Mouse (Mus musculus): Measurements from ENCODE around the gene Dnajb12.
"Not testable (repeated sequence)": the region's sequence is repeated elsewhere in the genome, so short reads cannot be mapped to it uniquely, and the experiment has no call there.

The Dnajb12 gene

DNA sequence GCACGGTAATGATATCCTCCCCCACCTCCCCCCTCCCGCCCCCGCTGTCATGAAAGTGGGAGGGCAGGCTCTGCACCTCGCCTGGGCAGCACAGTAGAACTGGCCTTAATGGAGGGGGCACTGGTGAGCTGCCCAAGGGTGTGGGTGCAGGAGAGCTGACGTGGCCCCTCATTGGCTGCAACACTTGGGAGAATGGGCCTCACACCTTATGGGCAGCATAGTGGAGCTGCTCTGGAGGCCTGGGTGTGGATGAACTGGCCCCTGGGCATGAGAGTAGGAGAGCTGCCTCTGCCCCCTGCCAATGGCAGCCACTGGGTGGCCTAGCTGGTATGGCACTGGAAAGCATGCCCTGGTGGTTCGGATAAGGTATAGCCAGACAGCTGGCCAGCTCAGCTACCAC lies 9.3 kb upstream of the Dnajb12 start:
- no peak for DNase-seq (ENCODE audit: inconsistent ontology term)

DNA sequence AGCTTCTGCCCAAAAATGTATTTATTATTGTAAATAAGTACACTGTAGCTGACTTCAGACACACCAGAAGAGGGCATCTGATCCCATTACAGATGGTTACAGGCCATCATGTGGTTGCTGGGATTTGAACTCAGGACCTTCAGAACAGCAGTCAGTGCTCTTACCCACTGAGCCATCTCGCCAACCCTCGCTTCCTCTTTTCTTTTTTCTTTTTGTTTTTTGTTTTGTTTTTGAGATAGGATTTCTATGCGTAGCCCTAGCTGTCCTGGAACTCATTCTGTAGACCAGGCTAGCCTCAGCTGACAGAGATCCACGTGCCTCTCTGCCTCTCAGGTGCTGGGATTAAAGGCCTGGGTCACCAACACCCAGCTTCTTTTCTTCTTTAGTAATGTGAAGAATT lies 6.7 kb upstream of the Dnajb12 start:
- DNase-seq (ENCODE audit: inconsistent ontology term) = not testable (repeated sequence)

DNA sequence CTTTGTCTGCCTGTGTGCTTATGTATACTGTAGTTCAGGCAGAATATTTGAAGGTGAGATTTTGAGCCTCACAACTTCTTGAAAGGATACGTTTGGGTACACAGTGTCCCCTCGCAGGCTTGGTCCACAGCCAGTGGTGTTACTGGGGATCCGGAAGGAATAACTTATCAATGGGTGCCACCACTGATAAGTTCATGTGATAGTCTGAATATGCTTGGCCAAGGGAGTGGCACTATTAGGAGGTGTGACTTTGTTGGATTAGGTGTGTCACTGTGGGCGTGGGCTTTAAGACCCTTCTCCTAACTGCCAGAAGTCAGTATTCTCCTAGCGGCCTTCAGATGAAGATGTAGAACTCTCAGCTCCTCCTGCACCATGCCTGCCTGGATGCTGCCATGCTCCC lies 6.2 kb upstream of the Dnajb12 start:
- DNase-seq (ENCODE audit: inconsistent ontology term) = no peak

DNA sequence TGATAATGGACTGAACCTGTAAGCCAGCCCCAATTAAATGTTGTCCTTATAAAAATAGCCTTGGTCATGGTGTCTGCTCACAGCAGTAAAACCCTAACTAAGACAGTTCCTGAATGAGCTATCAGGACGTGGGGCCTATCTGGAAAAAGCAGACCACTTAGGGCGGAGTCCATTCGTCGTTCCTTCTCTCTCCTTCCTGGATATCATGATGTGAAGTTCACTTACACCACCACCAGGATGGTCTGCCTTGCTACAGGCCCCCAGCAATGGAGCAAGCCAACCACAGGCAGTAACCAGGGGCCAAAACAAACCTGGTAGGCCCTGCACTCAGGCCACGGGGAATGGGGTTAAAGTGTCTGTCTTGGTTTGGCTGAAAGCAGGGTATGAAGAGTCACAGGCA lies 5.7 kb upstream of the Dnajb12 start:
- DNase-seq (ENCODE audit: inconsistent ontology term) = no peak

DNA sequence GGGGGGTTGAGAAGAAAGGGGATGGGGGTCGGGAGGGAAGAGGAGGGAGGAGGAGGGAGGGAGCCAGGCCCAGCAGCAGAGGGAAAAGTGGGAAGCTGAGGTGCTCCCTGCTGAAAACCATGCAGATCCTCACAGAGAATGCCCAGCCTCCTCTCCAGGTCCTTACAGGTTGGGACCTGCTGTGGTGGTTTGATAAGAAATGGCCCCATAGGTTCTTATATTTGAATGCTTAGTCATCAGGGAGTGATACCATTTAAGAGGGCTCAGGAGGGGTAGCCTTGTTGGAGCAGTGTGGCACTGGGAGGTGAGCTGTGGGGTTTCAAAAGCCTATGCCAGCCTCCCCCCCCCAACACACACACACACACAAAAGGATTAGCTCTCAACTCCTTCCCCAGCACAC lies 4.0 kb upstream of the Dnajb12 start:
- DNase-seq (ENCODE audit: inconsistent ontology term) = no peak

DNA sequence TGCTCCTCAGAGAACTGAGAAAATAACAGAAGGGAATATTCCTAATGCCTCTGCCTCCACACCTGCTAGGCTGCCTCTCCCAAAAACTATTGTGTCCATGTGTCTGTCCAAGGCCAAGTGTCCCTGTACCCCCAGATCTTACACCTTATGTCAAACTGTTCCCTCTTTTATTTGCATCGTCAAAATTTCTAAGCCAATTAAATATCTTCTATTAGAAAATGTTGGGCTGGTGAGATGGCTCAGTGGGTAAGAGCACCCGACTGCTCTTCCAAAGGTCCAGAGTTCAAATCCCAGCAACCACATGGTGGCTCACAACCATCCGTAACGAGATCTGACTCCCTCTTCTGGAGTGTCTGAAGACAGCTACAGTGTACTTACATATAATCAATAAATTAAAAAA lies 2.7 kb upstream of the Dnajb12 start:
- not testable (repeated sequence) for DNase-seq (ENCODE audit: inconsistent ontology term)

DNA sequence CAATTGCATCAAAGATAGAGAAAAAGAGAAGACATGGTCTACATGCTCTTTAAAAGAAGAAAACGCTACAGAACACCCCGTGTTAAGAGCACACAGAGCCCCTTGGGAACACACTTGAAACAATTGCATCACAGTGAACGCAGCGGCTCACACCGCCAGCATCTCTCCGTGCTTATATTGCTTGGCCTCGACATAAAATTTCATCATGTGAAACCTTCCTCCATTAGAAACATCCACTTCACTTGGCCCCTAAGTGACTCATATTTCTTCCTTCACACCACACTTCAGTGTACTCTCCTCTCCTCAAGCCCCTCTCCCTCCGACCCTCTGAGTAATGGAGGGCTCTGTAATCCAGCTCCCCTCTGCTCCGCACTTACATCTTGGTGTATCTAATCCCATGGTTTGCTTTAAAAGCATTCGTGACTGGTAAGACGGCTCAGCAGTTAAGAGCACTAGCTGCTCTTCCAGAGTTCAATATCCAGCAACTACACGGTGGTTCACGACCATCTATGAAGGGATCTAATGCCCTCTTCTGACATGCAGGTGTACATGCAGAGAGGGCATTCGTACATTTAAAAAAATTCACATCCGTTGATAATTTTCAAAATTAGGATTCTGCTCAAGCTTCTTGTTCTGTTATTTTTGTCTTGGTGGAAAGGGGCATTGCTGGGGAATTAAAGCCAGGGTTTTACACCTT lies 1.8 kb upstream of the Dnajb12 start:
- no peak for DNase-seq (ENCODE audit: inconsistent ontology term)

DNA sequence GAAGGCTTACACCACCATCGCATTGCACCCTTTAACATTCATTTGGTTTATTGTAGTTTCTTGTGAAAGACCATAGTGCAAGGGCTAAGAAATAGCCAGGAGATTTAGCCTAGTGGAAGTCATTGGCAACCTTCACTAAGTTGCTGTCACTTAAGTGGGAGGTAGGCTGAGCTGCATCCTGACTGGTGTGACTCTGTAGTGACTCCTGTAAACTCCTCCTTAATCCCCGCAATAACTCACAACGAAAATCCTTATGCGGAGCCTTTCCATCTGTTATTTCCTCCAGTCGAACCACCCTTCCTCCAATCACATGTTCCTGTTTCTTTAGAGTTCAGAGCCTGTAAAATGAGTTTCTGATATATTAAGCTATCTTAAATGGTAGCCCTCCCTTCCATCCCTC lies 533 bp upstream of the Dnajb12 start:
- no peak for DNase-seq (ENCODE audit: inconsistent ontology term)

DNA sequence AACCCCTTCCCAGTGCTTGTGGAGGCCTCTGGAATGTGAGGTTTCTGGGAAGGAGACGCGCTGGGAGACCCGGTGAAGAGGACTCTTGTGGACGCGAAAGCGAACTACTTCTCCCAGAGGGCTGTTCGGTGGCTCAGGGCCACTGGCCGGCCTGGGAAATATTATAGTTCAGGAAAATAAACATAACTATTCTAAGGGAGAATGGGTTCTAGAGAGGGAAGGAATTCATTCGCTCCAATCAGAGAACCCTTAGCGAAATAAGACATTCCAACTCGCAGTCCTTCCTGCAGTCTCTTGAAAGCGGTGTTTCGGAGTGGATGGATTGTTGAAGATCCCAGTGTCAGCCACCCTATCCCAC lies 652 bp downstream of the Dnajb12 start:
- no peak for DNase-seq (ENCODE audit: inconsistent ontology term)

DNA sequence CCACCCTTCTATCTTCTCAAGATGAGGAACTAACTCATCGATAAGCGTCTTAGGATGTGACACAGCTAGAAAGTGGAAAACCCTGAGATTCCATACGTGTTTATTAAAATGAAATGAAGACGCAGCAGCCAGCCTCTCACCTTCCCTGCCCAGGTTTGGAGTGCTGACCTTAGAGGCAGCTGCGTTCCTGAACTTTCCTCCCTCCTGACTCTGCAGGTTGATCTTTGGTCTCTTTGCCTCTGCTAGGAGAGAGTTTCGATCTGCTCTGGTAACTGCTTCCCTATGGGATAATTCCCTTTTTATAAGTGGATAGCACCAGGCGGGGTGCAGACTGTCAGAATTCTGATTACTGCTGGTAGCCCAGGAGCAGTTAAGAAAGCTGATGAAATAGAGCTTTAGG lies 1.5 kb downstream of the Dnajb12 start:
- no peak for DNase-seq (ENCODE audit: inconsistent ontology term)

DNA sequence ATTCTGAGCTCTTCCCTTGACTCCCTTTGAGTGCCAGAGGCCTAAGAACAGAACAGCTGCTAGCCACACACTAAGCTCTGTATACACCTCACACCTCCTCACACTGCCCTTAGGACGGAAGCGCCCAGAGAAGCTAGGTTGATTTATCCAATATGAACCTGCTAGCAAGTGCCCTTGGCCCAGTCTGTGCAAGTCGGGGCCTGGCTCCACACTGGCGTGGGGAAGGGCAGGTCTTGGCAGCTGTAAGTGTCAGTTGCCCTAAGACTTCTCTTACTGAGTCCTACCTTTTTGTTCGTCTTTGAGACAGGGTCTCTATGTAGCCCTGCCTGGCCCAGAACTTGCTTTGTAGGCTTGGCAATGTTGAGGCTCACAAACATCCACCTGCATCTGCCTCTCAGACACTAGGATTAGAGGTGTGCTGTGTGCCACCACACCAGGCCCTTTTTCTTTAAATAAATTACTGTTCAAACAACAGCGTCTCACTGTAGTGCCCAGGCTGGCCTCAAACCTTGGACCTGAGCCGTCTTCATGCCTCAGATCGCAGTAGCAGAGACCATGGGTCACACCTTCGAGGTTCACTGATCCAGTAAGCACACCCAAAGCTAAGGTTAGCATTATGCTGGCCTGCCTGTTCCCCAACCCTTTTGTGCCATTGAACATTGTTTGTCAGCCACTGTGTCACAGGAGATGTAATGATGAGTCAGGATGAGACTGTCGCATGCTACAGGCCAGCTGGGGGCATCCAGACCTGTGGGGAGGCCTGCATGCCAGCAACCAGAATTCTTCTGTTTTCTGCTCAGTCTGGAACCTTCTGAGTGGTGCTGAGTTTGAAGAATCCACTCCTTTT lies 5.2 kb downstream of the Dnajb12 start:
- DNase-seq (ENCODE audit: inconsistent ontology term) = peak; percentile 58

DNA sequence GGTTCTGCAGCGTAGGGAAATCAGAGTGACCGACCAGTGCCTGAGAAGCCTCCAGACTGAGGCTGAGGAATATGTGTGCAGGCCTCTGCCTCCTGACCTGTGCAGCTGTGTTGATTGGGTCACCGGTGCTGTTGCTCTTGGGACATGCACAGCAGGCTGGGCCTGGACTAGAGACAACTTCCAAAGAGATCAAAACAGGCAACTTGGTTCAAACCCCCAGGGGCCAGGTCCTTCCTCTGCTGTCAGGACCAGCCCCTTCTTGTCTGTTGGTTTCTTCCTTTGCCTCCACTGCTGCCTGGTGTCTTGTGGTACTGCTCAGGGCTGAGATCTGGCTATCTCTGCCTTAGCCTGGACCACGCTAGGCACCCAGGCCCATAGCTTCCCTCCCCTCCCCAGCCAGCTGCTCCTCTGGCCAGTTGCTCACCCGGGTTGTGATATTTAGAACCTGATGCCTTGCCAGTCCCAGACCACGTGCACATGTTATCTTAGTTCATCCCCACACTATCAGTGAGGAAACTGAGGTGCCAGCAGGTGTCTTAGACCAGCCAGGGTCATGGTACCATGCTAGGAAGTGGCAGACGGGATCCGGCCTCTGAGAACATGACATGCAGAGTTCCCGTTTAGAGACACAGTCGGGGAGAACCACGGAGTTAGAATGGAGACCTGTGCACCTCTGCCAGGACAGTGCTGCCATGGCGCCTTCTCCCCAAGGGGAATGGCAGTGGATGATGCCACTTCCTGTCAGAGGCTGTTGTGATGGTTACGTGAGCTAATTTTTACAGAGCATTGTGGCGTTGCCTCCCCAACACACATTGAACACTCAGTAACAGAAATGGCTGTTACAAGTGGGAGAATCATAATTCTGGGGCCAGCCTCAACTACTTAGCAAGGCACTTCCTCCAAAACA lies 6.1 kb downstream of the Dnajb12 start:
- no peak for DNase-seq (ENCODE audit: inconsistent ontology term)

DNA sequence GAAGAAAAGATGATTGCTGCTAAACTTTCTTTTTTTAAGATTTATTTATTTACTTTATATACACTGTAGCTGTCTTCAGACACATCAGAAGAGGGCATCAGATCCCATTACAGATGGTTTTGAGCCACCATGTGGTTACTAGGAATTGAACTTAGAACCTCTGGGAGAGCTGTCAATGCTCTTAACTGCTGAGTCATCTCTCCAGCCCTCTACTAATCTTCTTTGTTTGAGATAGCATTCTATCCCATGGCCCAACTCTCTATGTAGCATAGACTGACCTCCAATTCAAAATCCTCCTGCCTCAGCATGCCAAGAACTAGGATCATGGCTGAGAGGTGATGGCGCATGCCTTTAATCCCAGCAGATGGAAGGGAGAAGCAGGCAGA lies 6.7 kb downstream of the Dnajb12 start:
- no peak for DNase-seq (ENCODE audit: inconsistent ontology term)

DNA sequence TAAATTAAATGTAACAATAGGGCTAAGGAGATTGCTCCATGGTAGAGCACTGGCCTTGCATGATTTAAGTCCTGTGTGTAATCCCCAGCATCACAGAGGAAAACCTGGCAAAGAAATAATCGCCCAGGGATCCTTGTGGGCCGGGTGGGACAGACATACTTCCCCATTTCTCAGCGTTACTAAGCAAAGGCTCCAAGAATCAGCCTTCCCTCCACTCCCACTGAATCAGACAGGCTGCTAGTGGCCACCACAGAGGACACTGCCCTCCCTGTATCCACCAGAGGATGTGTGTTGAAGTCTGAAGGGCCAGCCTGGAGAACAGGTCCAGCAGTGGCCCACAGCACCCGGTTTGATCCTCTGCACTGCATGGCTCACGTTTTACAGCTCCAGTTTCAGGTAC lies 8.1 kb downstream of the Dnajb12 start:
- no peak for DNase-seq (ENCODE audit: inconsistent ontology term)

DNA sequence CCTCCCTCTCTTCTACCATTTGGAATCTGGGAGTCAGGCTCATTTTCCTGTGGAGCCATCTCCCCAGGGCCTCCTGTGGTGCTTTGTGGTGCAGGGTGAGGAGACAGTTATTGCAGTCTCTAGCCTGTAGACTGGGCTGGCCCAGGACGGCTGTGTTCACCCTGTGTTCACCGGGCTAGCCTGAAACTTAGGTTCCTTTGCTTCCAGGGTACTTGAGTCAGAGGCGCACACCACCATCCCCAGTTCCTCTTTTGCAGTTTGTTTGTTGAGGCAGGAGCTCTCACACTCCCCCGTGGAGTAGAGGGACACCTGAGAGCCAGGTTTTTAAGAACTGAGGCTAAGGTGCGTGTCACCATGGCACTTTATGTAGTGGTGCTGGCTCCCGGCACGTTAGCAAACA lies 10.0 kb downstream of the Dnajb12 start:
- DNase-seq (ENCODE audit: inconsistent ontology term) = no peak

DNA sequence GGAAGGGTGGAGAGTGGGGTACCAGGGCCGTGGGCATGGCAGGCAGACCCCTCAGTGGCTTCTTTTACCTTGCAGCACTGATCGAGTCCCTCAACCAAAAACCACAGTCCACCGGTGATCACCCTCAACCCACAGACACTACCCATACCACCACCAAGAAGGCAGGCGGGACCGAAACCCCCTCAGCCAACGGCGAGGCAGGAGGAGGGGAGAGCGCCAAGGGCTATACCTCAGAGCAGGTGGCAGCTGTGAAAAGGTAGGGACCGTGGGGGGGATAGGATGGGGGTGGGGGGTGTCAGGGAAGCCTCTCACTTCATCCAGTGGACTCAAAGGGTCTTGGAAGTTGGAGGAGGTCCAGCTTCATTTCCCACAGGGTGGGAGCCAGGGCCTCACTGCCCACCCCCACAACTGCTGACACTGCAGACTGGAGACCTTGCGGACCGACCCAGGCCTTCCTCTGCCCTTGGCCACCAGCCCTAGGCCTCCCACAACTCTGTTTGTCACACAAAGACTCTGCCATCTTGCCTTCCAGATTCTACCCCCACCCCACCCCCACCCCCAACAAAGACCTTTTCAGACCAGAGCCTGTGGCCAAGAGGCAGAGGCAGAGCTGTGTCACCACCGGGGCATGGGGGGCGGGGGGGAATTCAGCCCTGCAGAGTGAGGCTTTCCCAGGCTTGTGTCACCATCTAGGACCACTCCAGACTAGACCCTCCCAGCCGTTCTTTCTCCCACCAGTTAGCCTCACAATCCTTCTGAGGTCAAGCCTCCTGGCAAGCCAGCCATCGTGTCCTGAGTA lies 10.8 kb downstream of the Dnajb12 start:
- DNase-seq (ENCODE audit: inconsistent ontology term) = peak; percentile 62

DNA sequence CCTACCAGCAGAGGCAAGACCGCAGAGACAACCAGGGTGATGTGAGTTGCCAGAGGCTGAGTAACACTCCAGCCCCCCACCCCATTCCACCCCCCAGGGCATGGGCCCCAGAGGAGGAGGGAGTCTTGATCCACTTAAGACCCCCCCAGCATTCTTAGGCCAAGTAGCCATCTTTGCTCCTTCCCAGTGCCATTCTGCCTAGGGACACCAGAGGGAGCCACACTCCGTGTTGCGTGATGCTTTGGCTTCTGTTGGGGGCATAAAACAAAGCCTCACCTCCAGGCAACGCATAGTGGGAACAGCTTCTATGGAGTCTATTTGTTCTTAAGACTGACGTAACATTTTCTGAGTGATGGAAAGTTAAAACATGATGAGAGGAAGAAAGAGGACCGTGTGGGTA lies 13.6 kb downstream of the Dnajb12 start:
- DNase-seq (ENCODE audit: inconsistent ontology term) = peak; percentile 68

DNA sequence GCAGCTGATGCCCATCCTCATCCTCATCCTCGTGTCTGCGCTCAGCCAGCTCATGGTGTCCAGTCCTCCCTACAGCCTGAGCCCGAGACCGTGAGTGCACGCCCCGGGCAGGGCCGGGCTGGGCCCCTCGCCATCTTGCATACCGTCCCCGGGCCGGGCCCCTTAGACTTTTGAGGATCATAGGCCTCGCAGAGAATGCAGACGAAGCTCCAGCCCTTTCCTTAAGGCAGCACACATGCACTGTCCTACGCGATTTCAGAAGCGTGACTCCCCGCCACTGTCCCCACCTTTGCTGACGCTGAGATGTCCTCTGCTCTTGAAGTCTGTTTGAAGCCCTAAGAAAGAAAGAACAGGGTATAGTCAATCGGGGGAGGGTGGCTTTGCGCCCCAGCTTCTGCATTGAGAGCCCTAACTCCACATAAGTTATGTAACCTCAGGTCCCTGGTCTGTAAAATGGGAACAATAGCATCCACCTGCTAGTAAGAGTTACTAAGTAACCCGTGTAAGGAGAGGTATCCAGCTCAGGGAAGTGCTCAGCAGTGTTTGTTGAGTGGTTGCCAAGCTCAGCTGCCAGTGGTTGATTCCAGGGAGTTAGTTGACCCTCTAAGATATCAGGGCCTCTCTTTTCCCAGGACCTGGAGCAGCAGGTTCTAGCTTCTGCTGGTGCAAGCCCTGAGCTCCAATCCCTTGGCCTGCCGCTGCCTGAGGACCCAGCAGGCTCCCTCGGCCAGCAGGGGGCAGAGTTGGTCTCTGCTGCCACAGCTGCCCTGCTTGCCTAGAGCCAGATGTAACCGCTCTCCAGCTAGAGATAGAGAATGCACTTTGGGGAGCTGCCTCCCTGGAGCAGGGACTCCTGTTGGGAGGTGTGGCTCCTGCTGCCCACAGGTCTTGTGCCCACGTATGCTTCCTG lies 15.2 kb downstream of the Dnajb12 start:
- DNase-seq (ENCODE audit: inconsistent ontology term) = peak; percentile 76

DNA sequence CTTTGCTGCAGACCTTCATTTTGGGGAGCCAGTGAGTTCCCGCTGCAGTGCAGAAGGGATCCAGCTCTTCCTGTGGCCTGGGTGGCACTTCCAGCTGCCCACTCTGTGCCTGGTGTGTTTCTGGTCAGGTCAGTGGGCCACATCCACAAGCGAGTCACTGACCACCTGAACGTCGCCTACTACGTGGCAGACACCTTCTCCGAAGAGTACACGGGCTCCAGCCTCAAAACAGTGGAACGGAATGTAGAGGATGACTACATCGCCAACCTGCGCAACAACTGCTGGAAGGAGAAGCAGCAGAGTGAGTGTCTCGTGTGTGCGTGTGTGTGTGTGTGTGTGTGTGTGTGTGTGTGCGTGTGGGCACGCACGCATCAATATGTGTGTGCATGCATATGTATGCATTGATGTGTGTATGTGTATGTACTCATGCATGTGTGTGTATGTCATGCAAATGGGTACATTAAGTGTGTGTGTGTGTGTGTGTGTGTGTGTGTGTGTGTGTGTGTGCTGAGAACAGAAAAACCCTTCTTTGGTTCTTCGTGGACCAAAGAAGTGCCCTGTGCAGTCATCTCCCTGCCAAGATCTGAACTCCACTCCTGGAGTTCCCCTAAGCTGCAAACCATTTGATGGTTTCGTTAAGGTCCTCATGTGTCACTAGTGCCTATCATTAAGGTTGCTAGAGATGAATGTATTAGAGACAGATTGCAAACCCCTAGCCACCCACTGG lies 16.3 kb downstream of the Dnajb12 start:
- no peak for DNase-seq (ENCODE audit: inconsistent ontology term)

DNA sequence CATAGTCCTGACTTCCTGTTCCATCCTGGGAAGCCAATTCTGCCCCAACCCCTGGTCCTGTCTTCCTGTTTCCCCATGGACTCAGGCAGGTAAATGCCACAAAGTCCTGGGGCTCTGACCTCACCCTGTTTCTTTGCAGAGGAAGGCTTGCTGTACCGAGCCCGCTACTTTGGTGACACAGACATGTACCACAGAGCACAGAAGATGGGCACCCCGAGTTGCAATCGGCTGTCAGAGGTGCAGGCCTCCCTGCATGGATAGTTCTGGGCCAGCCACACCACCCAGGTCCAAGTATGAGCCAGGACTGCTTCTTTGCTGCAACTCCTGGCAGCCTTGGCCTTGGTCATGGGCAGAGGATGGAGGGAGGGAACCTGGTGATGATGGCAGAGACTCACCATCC lies 16.9 kb downstream of the Dnajb12 start:
- no peak for DNase-seq (ENCODE audit: inconsistent ontology term)

All from Muller cell, postnatal 12 days (primary cell).